Mouse (Mus musculus): ENCODE results near the gene Spast. TPM values are rescaled to one million over a fixed set of nuclear protein-coding genes. Genes with fewer than 3 reads are reported as not detected.
A peak's percentile ranks its signal among the peaks of the same experiment; 100 is the strongest.
"Not testable (repeated sequence)": the region's sequence is repeated elsewhere in the genome, so short reads cannot be mapped to it uniquely, and the experiment has no call there.

Spast gene
- polyA plus RNA-seq, 1 experiment from 2014 or later: 11.6 TPM

DNA sequence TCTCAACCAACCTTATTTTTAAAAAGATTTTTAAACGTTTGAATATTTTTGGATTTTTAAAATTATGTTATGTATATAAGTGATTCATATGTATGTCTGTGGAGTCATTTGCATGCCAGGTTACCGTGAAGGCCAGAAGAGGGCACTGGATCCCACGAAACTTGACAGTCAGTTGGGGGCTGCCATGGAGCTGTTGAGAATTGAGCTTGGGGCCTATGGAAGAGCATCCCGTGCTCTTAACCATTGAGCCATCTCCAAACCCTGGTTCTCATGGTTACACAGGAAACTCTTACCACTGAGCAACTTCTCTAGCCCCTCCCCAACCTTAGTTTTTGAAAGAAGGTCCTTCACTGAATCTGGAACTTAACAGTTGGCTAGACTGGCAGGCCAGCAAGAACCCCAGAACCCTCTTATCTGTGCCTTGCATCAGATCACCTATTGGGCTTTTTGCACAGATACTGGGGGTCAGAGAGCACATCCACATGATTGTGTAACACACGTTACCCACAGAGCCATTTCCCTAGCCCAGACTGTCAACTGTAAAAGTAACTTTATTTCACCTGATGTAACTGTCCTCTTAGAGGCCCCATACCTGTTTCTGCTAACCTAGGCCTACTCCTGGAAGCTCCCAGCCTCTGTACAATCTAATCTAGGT lies 16.3 kb upstream of the Spast start:
- peak; percentile 46 for TF ChIP-seq CTCF (IDR thresholded peaks at IDR 0.05; ENCODE audit: low read depth)
- TF ChIP-seq EP300 (optimal IDR thresholded peaks at IDR 0.05): no peak
- Histone ChIP-seq H3K27ac (replicated peaks) (no peak overlapping the region), H3K36me3 (ENCODE audit: control insufficient read depth, insufficient read depth, low read length) (no peaks in the 10 kb centered on the region), H3K27me3 (ENCODE audit: control insufficient read depth, insufficient read depth, low read length) (no peaks in the 10 kb centered on the region), H3K4me2 (replicated peaks; ENCODE audit: low read depth) (no peak overlapping the region), H3K9ac (ENCODE audit: low read length) (no peak overlapping the region), H3K4me3 (ENCODE audit: low read depth, low read length) (no peak overlapping the region), H3K4me1 (replicated peaks; ENCODE audit: control insufficient read depth, insufficient read depth) (no peaks in the 10 kb centered on the region), H3K9me3 (ENCODE audit: control insufficient read depth, low read length) (no peaks in the 10 kb centered on the region)
- DNase-seq (ENCODE audit: low spot score) (no peak), ATAC-seq (ENCODE audit: low FRiP score, low TSS enrichment) (no peak)
- 52% methylated on average over 5 of the region's 5 CpGs for WGBS

DNA sequence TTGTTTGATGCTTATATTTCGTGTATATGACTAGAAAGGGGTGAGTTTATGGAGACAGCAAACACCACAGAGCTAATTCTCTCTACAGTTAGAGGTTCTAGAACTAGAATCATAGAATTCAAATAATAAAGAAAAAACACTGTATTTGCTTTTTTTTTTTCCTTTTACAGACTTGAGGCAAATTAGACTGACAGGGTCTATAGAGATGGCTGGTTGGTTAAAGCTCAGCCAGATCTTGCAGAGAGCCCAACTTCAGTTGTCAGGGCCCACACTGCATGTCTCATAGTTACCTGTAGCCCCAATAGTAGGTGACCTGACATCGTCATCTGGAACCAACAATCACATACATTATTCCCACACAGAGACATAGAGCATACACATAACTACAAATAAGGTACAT lies 14.9 kb upstream of the Spast start, which contains the start of gene Dpy30:
Gene Dpy30 (minus strand): TSS at position 101 of the 400 bp plus-strand sequence.
- no peaks in the 10 kb centered on the region for H3K9me3 ChIP-seq (ENCODE audit: control insufficient read depth, low read length)
- H3K27ac ChIP-seq (replicated peaks): no peak within 1 kb of the TSS
- WGBS: 77% methylated on average over 2 of the region's 2 CpGs
- TF ChIP-seq EP300 (optimal IDR thresholded peaks at IDR 0.05): no peak
- no peak for TF ChIP-seq CTCF (IDR thresholded peaks at IDR 0.05; ENCODE audit: low read depth)
- no peak within 1 kb of the TSS for H3K4me2 ChIP-seq (replicated peaks; ENCODE audit: low read depth)
- H3K36me3 ChIP-seq (ENCODE audit: control insufficient read depth, insufficient read depth, low read length): no peaks in the 10 kb centered on the region
- no peaks in the 10 kb centered on the region for H3K4me1 ChIP-seq (replicated peaks; ENCODE audit: control insufficient read depth, insufficient read depth)
- DNase-seq (ENCODE audit: low spot score) (no peak), ATAC-seq (ENCODE audit: low FRiP score, low TSS enrichment) (no peak)
- no peak within 1 kb of the TSS for H3K9ac ChIP-seq (ENCODE audit: low read length)
- H3K4me3 ChIP-seq (ENCODE audit: low read depth, low read length): no peak within 1 kb of the TSS
- H3K27me3 ChIP-seq (ENCODE audit: control insufficient read depth, insufficient read depth, low read length): no peaks in the 10 kb centered on the region

DNA sequence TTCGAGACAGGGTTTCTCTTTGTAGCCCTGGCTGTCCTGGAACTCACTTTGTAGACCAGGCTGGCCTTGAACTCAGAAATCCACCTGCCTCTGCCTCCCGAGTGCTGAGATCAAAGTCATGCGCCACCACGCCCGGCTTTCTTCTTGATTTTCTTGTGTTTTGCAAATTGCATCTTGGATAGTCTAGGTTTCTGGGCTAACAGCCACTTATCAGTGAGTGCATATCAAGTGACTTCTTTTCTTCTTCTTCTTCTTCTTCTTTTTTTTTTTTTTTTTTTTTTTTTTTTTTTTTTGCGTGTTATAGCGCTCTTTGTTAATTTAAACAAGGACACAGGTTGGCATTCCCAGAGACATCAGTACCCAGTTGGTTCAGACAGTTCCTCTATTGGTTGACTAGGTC lies 11.6 kb upstream of the Spast start:
- ATAC-seq (ENCODE audit: low FRiP score, low TSS enrichment); DNase-seq (ENCODE audit: low spot score); H3K4me3 ChIP-seq (ENCODE audit: low read depth, low read length); H3K36me3 ChIP-seq (ENCODE audit: control insufficient read depth, insufficient read depth, low read length); H3K27ac ChIP-seq (replicated peaks); H3K27me3 ChIP-seq (ENCODE audit: control insufficient read depth, insufficient read depth, low read length); H3K9ac ChIP-seq (ENCODE audit: low read length); H3K4me2 ChIP-seq (replicated peaks; ENCODE audit: low read depth); H3K9me3 ChIP-seq (ENCODE audit: control insufficient read depth, low read length); H3K4me1 ChIP-seq (replicated peaks; ENCODE audit: control insufficient read depth, insufficient read depth): not testable (repeated sequence)
- WGBS: 84% methylated on average over 7 of the region's 7 CpGs

DNA sequence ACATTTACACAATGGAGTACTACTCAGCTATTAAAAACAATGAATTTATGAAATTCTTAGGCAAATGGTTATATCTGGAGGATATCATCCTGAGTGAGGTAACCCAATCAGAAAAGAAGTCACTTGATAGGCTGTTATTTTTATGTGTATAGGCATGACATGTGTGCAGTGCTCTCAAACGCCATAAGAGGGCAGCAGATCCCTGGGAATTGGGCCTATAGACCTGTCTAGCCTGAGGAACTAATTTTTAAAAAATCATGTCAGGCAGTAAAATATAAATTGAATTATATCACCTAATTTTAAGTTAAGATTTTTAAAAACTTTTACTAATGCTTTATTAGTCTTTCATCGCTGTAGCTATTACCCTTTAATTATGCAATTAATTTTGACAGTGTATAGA lies 10.6 kb upstream of the Spast start:
- WGBS: 50% methylated on average over 2 of the region's 2 CpGs
- peak; percentile 78 for TF ChIP-seq CTCF (IDR thresholded peaks at IDR 0.05; ENCODE audit: low read depth)
- not testable (repeated sequence) for H3K36me3 ChIP-seq (ENCODE audit: control insufficient read depth, insufficient read depth, low read length)

DNA sequence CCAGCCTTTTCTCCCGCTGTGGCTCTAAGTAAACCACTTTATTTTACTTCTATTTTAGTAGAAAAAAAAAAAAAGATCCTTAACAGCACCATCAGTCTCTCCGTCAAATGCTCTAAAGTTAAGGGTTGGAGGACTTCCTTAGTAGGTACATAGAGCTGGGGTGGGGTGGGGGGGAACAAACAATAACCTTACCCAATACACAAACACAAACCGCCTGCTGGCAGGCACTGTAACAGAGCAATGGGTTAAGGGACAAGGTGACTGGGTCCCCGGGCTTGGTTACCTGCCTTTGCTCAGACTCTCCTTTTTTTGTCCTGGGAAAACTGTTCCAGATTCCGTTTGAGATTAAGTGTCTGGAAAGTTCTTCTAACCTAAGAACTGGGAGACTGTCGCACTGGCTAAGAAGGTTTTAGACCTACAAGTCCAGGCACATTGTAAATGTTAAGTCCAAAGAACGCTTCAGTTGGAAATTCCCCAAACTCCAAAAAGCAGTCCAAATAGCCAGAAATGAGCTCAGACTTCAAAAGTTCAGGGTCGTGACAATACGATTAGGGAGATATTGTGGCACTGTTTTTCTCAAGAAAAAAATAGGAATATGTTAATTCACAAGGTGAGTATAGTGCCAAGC lies 7.6 kb upstream of the Spast start:
- ATAC-seq (ENCODE audit: low FRiP score, low TSS enrichment): no peak
- H3K9me3 ChIP-seq (ENCODE audit: control insufficient read depth, low read length): no peaks in the 10 kb centered on the region
- 61% methylated on average over 9 of the region's 9 CpGs for WGBS
- no peak for DNase-seq (ENCODE audit: low spot score)
- no peaks in the 10 kb centered on the region for H3K27me3 ChIP-seq (ENCODE audit: control insufficient read depth, insufficient read depth, low read length)
- no peak overlapping the region for H3K4me3 ChIP-seq (ENCODE audit: low read depth, low read length)
- no peaks in the 10 kb centered on the region for H3K4me1 ChIP-seq (replicated peaks; ENCODE audit: control insufficient read depth, insufficient read depth)
- H3K4me2 ChIP-seq (replicated peaks; ENCODE audit: low read depth): no peak overlapping the region
- H3K9ac ChIP-seq (ENCODE audit: low read length): no peak overlapping the region
- no peak overlapping the region for H3K27ac ChIP-seq (replicated peaks)
- TF ChIP-seq CTCF (IDR thresholded peaks at IDR 0.05; ENCODE audit: low read depth) (no peak), EP300 (optimal IDR thresholded peaks at IDR 0.05) (no peak)
- H3K36me3 ChIP-seq (ENCODE audit: control insufficient read depth, insufficient read depth, low read length): no peaks in the 10 kb centered on the region

More for the DNA sequence above, 10.6 kb upstream of the Spast start:
- not testable (repeated sequence) for H3K27ac ChIP-seq (replicated peaks); H3K9ac ChIP-seq (ENCODE audit: low read length); H3K4me1 ChIP-seq (replicated peaks; ENCODE audit: control insufficient read depth, insufficient read depth); H3K27me3 ChIP-seq (ENCODE audit: control insufficient read depth, insufficient read depth, low read length); H3K4me2 ChIP-seq (replicated peaks; ENCODE audit: low read depth); H3K4me3 ChIP-seq (ENCODE audit: low read depth, low read length); H3K9me3 ChIP-seq (ENCODE audit: control insufficient read depth, low read length)
- ATAC-seq (ENCODE audit: low FRiP score, low TSS enrichment): peak; percentile 53; the same call in 1 of the 2 replicates
- peak; percentile 75 for DNase-seq (ENCODE audit: low spot score)

DNA sequence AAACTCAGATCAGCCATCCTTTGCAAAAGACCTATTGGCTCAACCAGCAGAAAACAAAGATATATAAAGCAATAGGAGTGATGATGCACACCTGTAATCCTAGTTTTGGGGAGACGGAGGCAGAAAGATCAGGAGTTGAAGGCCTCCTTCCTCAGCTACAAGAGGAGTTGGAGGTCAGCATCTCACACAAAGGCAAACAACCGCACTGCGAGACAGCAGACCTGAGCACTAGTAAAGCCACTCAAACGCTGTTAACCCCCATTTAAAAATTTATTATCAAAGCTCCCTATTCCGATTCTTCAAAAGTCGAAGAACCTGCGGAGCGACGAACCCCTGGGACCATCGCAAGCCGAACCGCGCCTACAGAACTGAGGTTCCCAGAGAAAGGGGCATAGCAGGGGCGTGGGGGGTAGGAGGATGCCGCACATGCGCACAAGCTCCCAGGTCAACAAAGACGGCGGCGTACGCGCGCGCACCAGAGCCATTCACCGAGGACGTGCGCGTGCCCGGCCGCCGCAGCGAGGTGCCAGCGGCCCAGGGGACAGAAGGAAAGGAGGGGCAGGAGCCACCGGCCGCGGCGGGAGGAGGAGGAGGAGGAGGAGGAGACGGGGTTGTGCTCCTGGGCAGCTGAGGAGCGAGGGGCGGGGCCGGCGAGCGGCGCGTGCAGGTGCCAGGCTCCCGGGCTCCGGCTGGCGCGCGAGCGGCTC lies 409 bp upstream of the Spast start:
- H3K27ac ChIP-seq (replicated peaks): peak overlapping the region; percentile 98
- peak; percentile 96 for ATAC-seq (ENCODE audit: low FRiP score, low TSS enrichment)
- peak overlapping the region; percentile 78 for H3K4me2 ChIP-seq (replicated peaks; ENCODE audit: low read depth)
- TF ChIP-seq CTCF (IDR thresholded peaks at IDR 0.05; ENCODE audit: low read depth) (no peak), EP300 (optimal IDR thresholded peaks at IDR 0.05) (no peak)
- peak; percentile 95 for DNase-seq (ENCODE audit: low spot score)
- H3K36me3 ChIP-seq (ENCODE audit: control insufficient read depth, insufficient read depth, low read length): no peaks in the 10 kb centered on the region
- H3K27me3 ChIP-seq (ENCODE audit: control insufficient read depth, insufficient read depth, low read length): no peaks in the 10 kb centered on the region
- H3K9ac ChIP-seq (ENCODE audit: low read length): peak overlapping the region; percentile 93
- peak overlapping the region; percentile 96 for H3K4me3 ChIP-seq (ENCODE audit: low read depth, low read length)
- H3K9me3 ChIP-seq (ENCODE audit: control insufficient read depth, low read length): no peaks in the 10 kb centered on the region
- H3K4me1 ChIP-seq (replicated peaks; ENCODE audit: control insufficient read depth, insufficient read depth): no peaks in the 10 kb centered on the region
- WGBS: 0% methylated on average over 30 of the region's 50 CpGs

Measured in stomach, postnatal 0 days (tissue).